Mouse (Mus musculus) c-Kit-positive CD71-positive TER-119-positive erythroid progenitor cells, embryonic 14.5 days (primary cell): ENCODE measurements around the gene Zbtb16.

Experiments used
- DNase-seq: peaks from one replicate; pipeline ENCODE4 v3.0.0-alpha.2; 2013; ENCODE audit warnings: low spot score

The Zbtb16 gene

DNA sequence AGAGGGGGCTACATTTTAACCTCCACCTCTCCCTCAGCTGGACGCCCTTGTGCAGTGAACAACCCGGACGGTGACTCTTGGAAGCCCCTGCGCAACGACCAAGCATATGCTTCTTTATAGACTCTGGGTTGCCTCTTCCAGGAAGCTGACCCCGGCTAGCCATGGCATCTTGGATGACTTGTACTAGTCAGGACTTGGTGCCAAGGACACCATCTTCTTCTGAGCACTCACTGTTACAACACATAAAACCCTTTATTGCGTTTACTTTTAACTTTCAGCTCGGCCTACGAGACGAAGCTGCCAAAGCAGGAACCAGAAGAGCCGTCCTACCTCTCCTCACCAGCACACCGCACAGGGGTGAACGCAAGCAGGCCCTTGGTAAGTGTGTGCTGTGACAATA, 165.9 kb downstream of the Zbtb16 start:
- DNase-seq: no peak

DNA sequence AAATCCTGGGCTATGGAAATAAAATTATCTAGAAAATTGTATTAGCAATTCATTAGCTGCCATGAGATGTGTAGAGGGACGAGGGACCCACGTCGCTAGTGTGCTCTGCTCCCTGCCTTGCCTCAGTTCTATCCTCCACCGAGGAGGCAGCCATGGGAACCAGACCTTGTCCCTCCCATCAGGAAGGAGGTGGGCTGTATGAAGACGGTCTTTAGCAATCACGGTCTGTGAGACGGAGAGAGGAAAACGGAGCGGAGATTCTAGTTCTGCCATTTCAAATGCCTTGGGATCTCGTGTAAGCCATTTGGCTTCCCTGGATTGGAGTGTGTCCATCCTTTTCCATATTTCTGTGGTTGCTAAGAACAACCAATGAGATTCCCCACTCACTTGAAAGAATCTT, 166.3 kb downstream of the Zbtb16 start:
- DNase-seq: no peak

DNA sequence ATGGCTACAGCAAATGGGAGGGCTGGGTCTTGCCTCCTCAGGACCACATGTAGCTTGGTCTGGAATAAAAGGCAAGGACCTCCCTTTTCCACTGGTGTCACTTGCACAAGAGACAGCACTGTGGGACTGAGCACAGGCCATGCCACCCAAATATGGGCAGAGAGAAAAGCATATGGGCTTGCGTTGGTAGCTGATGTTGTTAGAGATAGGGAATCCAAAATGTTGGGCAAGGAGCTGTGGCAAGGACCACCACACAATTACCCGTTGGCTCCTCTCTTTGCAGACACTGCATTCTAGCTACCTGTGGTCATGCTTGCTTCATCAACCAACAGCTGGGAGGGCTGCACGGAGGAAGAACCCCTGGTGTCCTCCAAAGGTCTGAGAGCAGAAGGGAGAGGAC, 169.3 kb downstream of the Zbtb16 start:
- DNase-seq: no peak

DNA sequence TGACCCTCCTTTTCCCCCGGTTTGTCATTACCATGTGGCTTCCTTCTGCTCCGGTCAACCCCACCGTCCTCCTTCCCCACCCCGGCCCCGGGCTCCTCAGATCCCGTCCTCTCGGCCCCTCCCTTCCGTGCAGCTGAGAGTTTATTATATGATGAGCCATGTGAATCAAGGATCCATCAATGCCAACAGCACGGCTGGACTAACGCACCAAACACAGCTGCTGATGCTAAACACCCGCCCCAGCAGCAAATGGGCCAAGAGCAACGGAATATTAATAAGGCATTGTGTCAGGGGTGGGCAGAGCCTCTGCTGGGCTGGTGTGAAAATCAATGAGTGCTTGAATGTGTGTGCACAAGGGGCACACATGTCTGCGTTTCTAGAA, 173.0 kb downstream of the Zbtb16 start:
- DNase-seq: no peak

DNA sequence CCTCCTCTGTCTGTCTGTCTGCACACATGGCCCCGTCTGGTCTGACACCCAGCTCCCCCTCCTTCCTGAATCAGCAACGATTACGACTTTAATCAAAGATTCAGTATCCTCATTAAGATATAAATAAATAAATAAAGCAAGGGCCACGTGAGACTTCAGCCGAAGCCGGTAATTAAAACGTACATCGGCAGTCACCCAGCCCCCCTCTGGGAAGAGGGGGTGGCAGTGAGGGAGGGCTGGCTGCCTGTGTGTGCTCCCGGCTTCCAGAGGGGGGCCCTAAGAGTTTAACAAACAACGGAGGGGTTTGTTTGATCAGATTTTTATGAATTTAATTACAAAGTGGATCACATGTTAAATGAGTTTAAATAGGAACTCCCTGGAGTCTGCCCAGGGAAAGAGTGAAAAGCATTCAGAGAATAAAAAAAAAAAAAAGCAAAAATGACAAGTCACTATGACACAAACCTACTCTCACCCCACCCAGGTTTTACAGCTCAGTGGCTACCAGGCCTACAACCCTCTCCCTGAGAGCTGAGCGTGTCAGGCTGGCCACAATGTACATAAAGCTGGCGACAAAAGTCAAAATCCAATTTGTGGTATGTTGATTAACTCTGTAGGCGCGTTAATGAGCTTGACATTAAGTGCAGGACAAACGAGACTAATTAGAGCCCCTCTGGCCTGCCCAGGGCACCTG, 173.5 kb downstream of the Zbtb16 start:
- DNase-seq: no peak

DNA sequence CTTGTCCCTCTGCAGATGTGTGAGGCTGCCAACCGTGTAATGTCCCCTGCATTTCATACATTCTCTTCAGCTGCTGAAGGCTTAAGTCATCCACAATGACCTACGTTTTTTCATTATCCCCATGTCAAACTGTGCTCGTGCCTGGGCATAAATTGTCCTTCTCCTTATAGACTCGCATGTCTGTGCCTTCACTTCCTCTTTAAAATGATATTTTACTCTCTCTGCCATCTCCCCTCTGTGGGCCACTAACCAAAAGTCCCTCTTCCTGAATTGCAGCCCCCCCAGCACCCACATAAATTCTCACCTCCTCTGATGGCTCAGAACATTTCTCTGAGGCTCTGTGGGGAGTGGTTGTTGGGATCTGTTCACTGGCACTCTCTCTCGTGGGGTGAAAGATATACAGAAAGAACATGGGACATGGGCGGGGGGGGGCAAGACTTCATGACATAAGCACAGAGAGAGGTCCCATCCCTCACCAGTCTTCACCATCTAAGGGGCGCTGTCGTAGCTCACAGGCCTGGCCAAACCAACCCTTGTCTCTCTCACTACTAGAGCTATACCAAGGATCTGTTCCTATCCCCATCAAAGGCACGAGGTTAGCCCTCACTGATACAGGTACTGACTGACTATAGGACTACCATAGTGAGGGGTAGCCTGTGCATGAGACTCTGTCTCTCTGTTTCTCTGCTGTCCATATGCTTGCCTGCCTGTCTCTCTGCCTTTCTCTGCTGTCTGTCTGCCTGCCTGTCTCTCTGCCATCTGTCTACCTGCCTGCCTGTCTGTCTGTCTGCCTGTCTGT, 174.6 kb downstream of the Zbtb16 start:
- no peak for DNase-seq

DNA sequence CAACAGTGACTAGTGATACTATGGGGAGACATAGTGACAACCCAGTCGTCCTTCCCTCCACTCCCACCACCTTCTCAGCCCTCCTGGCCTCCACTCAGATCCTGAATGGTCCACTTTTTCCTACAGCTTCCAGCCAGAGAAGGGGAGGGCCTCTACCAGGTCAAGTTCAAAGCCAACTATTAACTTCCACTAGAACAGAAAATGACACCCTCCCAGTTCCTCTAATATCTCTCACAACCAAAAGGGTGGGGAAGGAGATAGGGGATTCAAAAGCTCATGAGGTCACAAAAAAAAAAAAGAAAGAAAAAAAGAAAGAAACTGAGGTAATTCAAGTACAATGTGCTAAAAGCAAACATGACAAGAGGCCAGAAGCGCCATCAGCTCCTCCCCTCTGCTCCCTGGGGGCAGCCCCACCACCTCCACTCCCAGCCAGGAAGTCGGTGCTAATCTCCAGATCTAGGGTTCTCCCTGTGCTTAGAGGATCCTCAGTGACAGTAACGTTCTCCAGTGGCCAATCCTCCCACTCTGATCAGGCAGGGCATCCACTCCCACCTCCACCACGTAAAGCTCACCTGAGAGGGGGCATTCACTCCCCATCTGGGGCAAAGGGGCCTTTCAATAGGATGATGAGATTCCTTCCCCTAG, 180.4 kb downstream of the Zbtb16 start:
- DNase-seq: no peak

DNA sequence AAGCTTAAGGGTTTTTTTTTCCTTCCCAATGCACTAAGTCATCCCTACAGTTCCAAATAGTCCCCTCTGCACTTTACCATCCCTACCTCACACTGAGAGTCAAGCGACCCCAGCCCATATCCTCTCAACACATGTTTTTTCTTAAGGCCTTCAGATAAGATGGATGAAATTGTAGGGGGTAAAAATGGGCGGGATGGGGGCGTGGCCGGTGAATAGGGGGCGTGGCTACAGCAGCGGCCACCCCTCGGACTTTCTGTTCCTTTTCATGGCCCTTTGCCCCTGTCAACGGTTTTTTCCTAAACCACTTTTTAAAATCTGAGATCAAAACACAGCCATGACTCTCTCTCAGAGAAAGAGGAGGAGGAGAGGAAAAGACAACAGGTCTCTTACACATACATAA, 181.3 kb downstream of the Zbtb16 start:
- DNase-seq: no peak

DNA sequence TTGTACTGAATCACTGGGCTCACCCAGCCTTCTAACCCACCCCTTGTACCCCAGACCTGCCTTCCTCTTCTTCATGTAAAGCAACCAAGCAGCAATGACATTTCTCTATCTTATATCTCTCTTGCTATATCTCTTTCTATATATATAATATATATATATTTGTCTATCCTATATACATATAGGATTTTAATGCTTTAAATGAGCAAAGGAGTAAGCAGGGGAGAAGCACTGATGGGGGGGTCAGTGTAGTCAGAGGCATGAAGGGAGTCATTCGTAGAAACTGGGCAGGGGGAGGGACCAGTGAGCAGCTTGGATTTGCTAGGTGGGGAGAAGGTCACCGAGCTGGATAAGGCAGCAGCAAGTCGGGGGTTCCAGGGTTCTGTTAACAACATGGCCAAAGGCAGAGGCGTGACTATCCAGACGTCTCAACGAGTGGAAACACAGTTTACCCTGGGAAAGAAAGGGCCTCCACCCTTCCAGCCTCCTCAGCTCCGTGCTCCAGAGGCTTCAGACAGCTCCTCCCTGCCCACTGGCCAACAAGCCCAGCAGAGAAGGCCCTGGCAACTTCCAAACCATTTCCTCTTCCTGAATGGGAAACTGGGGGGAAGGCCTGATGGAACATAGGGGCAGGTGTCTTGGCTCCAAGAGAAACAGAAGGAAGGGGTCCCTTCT, 182.5 kb downstream of the Zbtb16 start:
- DNase-seq: no peak

DNA sequence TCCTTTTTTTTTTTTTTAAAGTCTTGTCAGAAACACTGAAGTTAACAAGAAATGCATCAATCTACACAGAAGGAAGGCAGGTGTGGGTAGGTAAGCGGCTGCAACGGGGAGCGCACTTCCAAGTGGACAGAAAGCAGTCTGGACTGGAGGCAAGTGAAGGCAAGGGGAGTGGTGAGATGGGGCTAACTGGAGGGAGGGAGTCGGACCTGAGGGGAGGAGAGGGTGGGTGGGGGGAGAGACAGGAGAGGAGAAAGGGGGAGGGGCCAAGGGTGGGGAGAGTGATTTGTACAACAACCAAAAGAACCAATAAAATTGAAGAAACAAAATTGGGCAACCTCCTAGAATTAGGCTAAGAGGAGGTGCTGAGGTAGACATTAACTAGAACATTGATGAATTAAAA, 184.0 kb downstream of the Zbtb16 start:
- DNase-seq: no peak

DNA sequence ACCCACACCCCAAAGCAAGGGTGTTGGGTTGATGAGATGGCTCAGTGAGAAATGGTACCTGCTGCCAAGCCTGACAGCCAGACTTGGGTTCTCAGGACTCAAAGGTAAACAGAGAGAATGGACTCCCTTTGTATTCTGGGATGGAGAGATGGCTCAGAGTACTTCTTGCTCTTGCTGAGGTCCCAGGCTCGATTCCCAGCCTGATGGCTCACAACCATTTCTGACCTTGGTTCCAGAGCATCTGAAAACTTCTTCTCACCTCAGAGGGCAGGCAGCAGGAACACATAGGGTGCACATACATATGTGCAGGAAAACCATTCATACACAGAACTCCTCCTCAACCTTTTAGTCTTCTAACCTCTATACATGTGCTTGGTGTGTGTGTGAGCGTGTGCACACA, 185.2 kb downstream of the Zbtb16 start:
- no peak for DNase-seq

DNA sequence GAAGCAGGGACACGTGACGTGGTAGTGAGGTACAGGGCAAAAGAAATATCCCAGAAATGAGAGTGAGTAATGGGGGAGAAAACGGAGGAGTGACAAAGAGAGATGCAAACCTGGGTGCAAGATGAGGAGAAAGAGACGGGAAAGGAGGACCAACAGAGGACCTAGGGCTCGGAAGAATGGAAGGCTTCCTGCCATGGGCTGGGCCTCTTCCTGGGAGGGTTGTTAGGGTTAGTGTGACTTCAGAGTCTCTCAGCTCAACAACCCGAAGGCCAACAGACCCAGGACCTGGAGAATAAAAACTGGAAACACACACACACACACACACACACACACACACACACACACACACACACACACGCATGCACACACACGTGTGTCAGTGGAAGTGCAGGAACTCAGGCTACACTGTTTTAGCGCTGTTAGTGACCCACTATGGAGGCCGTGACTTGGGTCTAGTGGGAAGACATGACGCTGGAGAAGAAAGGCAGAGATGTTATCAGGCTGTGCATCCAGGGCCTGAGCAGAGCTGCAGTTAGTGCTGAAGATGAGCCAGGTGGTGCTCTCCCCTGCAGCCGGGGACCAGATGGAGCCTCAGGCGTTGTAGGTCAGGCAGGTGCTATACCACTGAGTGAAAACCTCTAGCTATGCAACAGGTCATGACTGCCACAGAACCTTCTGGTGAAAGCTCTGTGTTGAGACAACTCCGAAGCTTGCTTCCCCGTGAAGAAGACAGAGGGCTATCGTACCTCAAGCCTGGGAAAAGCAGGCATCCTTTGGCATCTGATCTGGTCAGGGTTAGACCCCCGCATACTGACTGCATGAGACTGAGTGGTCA, 186.0 kb downstream of the Zbtb16 start:
- no peak for DNase-seq

DNA sequence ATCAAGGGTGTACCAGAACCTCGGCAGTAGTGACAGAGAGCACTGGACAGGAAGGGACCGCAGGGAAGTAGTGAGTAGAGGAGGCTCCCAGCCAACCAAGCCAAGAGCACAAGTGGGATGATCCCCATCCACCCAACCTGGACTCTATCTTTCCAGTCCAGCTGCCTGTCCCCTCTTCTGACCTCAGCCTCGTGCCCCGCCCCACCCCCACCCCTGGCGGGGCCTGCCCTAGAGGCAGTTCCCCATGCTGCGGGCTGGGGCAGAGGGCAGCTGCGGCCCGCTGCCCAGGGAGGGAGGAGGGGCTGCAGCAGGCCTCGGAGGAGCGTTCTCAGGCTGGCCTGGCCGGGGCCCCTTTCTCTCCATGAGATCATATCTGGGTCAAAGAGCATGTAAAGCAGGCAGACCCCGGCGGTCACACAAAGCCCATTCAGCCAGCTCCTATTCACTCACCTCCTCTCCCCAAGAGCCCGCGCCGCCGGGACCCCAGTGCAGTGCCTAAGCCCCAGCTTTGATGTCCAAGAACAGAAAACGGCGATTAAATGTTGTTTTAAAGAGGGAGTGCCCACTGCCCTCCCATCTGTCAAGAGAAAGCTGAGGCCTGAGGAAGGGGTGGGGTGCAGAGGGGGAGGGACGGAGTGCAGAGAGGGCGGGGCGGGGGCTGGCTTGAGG, 186.8 kb downstream of the Zbtb16 start:
- DNase-seq: peak; percentile 34

DNA sequence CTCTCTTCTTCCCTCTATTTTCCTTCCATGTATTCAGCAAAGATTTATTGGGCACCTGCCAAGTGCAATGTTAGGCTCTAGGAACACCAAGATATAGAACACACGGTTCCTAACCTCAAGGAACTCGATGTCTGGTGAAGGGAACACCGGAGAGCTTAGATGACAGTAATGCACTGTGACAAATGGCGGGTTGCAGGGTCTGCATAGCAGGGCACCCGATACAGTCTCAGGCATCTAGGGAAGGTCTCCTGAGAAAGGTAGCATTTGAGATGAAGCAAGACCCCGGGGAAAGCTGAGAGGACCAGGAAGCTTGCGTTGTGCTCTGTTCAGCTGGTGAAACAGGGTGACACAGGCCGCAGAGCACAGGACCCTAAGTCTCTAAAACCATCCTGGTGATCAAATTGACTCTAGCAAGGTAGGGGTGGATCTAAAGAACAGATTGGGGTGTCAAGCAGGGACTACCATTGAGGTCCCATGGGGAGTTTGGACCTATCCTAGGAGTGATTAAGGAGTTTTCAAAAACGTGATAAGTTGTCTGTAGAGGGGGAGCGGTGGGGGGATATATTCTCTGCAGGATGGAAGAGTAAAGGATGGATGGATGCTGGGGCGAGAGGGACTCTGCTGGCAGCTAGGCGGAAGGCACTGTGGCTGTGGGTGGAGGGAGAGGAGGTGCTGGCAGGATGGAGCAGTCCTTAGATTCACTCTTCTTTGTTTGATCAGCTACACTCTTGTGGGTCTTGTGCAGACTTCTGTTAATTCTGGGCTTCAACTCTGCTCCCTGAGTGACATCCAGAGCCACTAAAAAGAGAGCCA, 187.5 kb downstream of the Zbtb16 start:
- no peak for DNase-seq

DNA sequence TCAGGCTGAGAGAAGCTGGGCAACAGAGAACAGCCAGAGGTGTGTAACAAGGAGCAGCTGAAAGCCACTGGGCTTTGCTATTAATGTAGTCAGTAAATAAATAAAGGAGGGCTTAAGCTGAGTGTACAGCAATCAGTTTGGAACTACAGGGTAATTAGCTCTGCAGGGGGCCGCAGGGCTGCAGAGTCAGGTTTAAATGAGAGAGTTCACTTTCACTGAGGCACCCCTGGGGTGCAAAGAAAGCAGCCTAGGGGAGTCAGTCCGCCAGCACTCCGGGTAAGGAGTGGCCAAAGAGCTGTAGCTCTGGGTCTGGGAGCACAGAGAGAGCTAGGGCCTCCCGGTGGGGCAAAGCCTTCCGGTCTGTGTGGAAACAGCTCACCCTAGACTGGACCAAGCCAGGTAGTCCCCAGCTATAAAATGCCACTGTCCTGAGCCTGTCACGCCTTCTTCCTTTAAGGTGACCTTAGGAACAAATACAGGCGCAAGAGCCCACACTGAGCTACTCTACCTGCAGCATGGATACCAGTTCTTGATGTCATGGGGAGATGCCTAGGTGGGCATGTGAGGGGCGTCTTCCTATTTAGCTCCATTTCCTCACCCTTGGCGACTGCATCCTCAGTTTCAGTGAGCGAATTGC, 188.3 kb downstream of the Zbtb16 start:
- no peak for DNase-seq

DNA sequence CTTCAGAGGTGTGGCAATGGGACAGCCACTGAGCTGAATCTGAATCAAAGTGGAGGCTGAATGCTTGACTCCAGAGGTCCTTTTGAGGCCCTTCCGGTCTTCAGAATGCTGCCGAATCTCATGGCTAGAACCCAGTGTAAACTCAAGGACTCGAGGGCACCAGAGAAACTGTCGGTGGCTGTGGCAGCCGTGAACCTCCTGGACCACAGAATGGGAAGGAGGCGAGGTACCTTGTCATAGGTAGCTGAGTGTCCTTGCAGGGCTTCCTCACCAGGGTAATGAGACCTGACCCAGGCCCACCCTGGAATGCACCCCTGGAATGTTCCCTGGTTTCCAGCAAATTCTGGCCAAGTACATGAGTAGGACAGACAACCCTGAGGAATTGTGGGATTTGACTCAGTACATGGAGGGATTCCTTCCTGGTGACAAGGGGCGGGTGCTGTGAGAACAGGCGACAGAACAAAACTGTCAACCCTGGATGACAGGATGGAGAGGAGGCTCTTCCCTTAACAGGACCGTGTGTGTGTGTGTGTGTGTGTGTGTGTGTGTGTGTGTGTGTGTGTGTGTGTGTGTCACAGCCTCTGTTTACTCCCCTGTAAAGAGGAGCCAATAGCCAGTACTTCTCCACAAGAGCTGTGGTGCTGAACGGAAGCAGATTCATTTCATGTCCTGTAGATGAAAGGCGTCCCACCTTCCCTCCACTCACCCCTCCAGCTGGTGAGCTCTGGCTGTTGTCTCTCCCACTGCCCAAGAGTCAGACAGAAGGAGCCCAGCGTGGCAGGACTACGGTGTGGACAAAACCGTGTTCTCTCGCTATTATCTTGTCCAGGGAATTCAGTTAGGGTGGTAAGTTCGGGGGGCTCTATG, 189.0 kb downstream of the Zbtb16 start:
- DNase-seq: no peak

DNA sequence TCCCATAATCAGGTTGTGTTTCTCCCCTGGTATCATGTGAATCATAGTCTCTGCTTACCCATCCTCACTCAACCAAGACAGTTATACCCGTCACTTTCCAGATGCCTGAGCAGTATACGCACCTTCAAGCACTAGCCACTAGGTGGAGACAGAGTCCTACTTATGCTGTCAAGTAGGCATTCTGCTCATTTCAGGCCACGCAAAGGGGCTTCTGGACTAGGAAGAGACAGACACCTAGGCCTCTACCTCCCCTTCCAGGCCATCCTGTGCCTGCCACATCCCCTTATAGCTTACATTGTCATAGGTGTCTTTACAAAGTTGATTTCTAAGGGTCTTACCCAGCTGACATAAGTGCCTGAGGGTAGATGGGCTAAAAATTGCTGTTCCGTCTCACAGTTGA, 189.8 kb downstream of the Zbtb16 start:
- DNase-seq: peak; percentile 67

DNA sequence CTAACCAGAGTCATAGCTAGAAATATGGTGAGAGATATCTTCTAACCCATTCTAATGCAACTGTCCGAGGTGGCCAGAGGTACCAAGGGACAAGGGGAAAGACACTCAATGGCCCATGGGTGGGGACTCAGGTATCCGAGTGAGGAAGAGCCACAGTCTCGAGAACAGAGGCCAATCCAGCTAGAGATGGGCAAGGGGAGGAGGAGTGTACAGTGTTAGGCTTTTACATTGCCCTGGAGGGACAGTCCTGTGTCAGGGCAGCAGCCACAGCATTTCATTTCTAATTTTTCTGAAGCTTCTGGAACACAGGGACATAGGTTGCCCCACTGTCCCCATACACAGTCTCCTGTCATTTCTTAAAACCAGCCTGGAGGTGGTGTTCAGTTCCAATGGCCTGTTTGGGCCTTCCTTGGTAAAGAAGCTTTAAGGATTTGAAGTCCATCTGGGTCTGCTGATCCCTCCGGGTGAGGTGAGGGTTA, 190.3 kb downstream of the Zbtb16 start:
- no peak for DNase-seq
